Mouse (Mus musculus): ENCODE measurements around the gene Slc33a1. TPM values are rescaled to one million over a fixed set of nuclear protein-coding genes. Genes with fewer than 3 reads are reported as not detected.

Slc33a1 gene
- total and polyA plus RNA-seq, 3 experiments: 12.5 to 25.8 (median 20.1) TPM

Other genes with a start within 250 kb of the Slc33a1 start
- gene Plch1, start 65.3 kb downstream of the Slc33a1 start, total RNA-seq (2012; rRNA removed): 0.59 TPM in 2 replicates
- gene Plch1, start 65.3 kb downstream of the Slc33a1 start, total RNA-seq (2014; rRNA removed): 0.50 and 0.51 TPM in 2 replicates
- gene Plch1, start 65.3 kb downstream of the Slc33a1 start, polyA plus RNA-seq (2012; ENCODE audit: insufficient read length, low read depth): 0.80 and 1.3 TPM in 2 replicates
- gene E130311K13Rik, start 35.3 kb downstream of the Slc33a1 start, total RNA-seq (2012; rRNA removed): 5.7 and 7.6 TPM in 2 replicates
- 16.6 and 18.0 TPM in 2 replicates for gene E130311K13Rik, start 35.3 kb downstream of the Slc33a1 start, total RNA-seq (2014; rRNA removed)
- gene E130311K13Rik, start 35.3 kb downstream of the Slc33a1 start, polyA plus RNA-seq (2012; ENCODE audit: insufficient read length, low read depth): 7.6 and 9.1 TPM in 2 replicates
- gene Gmps, start 11.3 kb upstream of the Slc33a1 start, total RNA-seq (2012; rRNA removed): 22.4 and 29.2 TPM in 2 replicates
- gene Gmps, start 11.3 kb upstream of the Slc33a1 start, total RNA-seq (2014; rRNA removed): 46.2 and 53.9 TPM in 2 replicates
- 38.3 and 38.6 TPM in 2 replicates for gene Gmps, start 11.3 kb upstream of the Slc33a1 start, polyA plus RNA-seq (2012; ENCODE audit: insufficient read length, low read depth)
- gene Vmn2r1, start 116.8 kb upstream of the Slc33a1 start, total RNA-seq (2012; rRNA removed): not detected in 2 replicates
- gene Vmn2r1, start 116.8 kb upstream of the Slc33a1 start, total RNA-seq (2014; rRNA removed): 0.04 TPM in 2 replicates
- not detected in 2 replicates for gene Vmn2r1, start 116.8 kb upstream of the Slc33a1 start, polyA plus RNA-seq (2012; ENCODE audit: insufficient read length, low read depth)
- gene Vmn2r2, start 177.2 kb upstream of the Slc33a1 start, total RNA-seq (2012; rRNA removed): not detected in 2 replicates
- not detected in 2 replicates for gene Vmn2r2, start 177.2 kb upstream of the Slc33a1 start, total RNA-seq (2014; rRNA removed)
- gene Vmn2r2, start 177.2 kb upstream of the Slc33a1 start, polyA plus RNA-seq (2012; ENCODE audit: insufficient read length, low read depth): not detected in 2 replicates